Mouse (Mus musculus) heart, postnatal 36 days (tissue): ENCODE measurements around the gene Fli1. TPM values are rescaled to one million over a fixed set of nuclear protein-coding genes. Genes with fewer than 3 reads are reported as not detected.

ENCODE experiments used
- DNase-seq, 2 experiments: peaks; one replicate each; pipeline ENCODE4 v3.0.0; 2021 to 2022
- intact Hi-C: fragments of 180-260 bp; cut with DNase I; formaldehyde crosslinking; loops from one replicate; pipeline ENCODE4 v1.15.1; 2025
- total RNA-seq, 2 experiments: library from RNA; stranded (reverse); gene quantifications; 2 replicates each; pipeline ENCODE4 v1.2.3; 2021

Gene Fli1
- total RNA-seq, 2 experiments from 2014 or later = 28.2 to 28.8 TPM

- intact Hi-C loops = no loop called here
- DNase-seq = no peak
Observed at GRCm38 (mm10) chr9:32415952-32416351, 126.7 kb downstream of the Fli1 start.

DNA sequence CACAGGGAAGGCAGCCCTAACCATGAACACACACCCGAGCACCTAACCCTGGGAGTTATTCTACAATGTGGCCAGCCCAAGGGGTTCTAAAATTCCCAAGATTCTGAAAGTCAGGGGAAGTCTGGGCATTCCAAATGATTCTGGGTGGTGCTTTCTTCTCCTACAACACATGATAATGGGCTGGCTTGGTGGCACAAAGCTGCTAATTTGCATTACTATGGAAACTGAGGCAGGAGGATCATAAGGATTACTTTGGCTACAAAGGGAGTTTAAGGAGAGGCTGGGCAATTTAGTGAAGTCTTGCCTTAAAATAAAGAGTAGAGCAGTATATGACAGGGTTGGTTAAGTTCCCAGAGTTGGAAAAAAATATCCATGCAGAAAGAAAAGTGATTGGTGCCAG is 127.7 kb downstream of the Fli1 start:
- intact Hi-C loops = no loop called here
- DNase-seq = no peak

- intact Hi-C loops = no loop called here
- DNase-seq = no peak
Observed at GRCm38 (mm10) chr9:32412836-32413580, 129.7 kb downstream of the Fli1 start.

GRCm38 (mm10) chr9:32411507-32411906 is 131.2 kb downstream of the Fli1 start:
- intact Hi-C loops = no loop called here

GRCm38 (mm10) chr9:32410671-32411070 is 132.0 kb downstream of the Fli1 start:
- DNase-seq = no peak
- intact Hi-C loops = no loop called here

More at GRCm38 (mm10) chr9:32411507-32411906, 131.2 kb downstream of the Fli1 start:
- no peak for DNase-seq

GRCm38 (mm10) chr9:32409060-32409961 is 133.3 kb downstream of the Fli1 start:
- intact Hi-C loops = loop anchor here (10.0 kb wide), 1 partner anchor 305 kb away; no protein-coding TSS in a partner anchor
- peak; percentile 16 to 45 for DNase-seq

DNA sequence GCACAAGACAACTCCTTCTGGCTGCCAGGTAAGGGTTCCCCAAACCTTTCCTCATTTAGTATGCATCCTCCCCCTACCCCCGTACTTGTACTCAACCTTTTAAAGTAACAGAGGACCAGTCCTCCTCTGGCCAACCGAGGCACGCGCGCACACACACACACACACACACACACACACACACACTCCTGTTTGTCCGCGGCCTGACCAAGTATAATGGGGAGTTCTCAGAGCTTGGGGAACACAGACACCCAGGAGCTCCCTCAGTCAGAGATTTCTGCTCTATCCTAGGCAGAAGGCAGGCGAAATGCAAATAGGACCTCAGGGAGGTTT is 134.0 kb downstream of the Fli1 start:
- intact Hi-C loops = loop anchor here (10.0 kb wide), 1 partner anchor 306 kb away; no protein-coding TSS in a partner anchor
- DNase-seq = no peak

GRCm38 (mm10) chr9:32405191-32405925 is 137.3 kb downstream of the Fli1 start:
- peak; percentile 64 to 71 for DNase-seq
- intact Hi-C loops = loop anchor here (1.0 to 10.0 kb wide), 5 partner anchors 157 to 841 kb away; no protein-coding TSS in a partner anchor

DNA sequence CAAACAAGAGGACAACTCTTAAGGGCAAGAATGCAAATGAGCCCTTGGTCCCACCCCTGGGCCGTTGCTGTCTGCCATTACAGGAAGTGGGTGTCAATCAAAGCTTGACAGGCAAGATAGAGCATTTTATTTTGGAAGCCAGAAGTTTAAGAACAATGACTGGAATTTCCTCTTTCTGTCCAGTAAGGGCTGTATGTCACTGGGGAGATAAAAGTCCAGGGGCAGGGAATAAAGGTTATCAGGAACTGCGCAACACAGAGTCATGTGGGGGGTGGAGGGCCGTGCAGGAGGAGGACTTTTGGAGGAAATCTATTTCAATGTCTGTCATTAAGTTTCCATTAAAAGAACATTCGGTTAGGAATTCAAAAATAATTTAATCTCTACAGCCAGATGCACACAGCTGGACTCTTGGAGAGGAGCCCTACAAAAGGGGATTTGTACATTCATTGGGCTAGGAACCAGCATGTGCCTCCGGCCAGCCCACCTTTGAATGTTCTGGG is 141.9 kb downstream of the Fli1 start:
- intact Hi-C loops = loop anchor here (5.0 to 10.0 kb wide), 2 partner anchors 314 to 542 kb away; no protein-coding TSS in a partner anchor
- peak; percentile 51 to 58 for DNase-seq

GRCm38 (mm10) chr9:32400212-32400611 is 142.4 kb downstream of the Fli1 start:
- no peak for DNase-seq
- intact Hi-C loops = loop anchor here (5.0 to 10.0 kb wide), 2 partner anchors 315 to 542 kb away; no protein-coding TSS in a partner anchor

DNA sequence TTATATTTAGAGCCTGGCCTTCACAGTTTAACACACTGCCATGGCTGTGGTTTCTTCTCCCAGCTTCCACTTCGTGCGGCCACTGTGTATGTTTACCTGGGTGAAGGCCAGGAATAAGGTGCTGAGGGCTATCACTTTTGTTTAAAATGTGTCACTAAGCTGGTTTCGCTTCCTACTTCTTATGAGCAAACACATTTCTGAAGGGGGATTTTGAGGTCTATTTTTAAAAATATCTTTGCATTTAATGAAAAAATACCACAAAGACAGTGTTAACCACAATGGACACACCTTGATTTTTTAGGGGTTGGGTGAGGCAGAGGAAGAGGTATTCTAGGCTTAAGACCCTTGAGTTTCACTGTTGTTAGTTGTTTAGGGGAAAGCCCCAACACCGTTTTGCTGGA is 147.9 kb downstream of the Fli1 start:
- DNase-seq = no peak
- intact Hi-C loops = no loop called here

GRCm38 (mm10) chr9:32392716-32393115 is 149.9 kb downstream of the Fli1 start:
- intact Hi-C loops = no loop called here
- no peak for DNase-seq

DNA sequence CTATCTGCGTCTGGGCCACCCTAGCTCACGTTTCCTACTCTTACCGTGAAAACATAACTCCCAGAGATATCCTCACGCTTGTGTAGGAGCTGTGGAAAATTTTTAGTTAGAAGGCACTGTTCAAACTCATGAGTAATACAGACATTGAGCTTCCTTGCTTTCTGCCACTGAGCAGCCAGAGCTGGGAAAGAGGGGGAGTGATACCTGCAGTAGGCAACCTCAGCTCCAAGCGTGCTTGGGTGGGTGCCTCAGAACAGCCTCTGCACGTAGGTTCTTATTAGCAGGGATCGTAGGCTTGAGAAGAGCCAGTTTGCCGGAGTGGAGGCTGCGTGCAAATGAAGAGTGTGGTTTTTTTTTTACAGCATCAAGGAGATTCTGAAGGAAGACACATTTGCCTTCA is 151.0 kb downstream of the Fli1 start:
- intact Hi-C loops = no loop called here
- DNase-seq = no peak

DNA sequence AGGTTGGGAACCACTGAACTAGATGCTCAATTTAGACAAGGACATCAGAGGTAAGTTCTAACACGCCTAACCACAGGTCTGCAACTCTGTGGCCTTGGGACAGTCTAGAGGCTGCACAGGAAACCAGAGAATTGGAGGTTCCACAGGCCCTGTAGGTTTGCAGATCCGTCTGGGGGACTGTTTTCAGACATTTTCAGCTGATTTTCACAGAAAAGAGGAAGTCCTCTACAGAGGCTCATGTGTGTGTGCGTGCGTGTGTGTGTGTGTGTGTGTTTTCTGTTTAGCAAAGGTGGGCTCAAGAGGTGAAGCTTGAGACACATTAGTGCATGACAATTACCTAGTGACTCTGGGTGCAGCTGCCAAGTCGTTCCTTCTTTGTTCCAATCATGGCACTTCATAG is 151.6 kb downstream of the Fli1 start:
- intact Hi-C loops = no loop called here
- no peak for DNase-seq

GRCm38 (mm10) chr9:32388120-32388519 is 154.5 kb downstream of the Fli1 start:
- DNase-seq = no peak
- intact Hi-C loops = no loop called here

DNA sequence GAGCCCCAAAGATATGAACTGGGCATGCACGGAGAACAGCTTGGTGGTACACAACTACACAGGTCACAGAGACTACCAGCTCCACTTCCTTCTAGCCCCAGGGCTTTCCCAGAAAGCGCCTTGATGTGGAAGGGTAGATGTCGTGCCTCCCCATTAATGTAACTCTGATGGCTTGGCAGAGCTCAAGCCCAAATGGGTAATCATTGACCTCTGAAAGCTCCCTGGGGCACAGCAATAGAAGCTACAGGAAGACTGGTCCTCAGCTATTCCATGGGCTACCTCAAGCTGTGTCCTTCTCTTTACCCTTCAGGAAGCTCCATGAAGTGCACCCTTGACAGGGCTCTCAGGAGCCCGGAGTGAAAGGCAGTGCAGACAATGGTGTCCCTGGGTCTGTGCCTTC is 157.8 kb downstream of the Fli1 start:
- no peak for DNase-seq
- intact Hi-C loops = no loop called here

- intact Hi-C loops = no loop called here
- DNase-seq = no peak
Observed at GRCm38 (mm10) chr9:32376863-32377590, 165.6 kb downstream of the Fli1 start.

DNA sequence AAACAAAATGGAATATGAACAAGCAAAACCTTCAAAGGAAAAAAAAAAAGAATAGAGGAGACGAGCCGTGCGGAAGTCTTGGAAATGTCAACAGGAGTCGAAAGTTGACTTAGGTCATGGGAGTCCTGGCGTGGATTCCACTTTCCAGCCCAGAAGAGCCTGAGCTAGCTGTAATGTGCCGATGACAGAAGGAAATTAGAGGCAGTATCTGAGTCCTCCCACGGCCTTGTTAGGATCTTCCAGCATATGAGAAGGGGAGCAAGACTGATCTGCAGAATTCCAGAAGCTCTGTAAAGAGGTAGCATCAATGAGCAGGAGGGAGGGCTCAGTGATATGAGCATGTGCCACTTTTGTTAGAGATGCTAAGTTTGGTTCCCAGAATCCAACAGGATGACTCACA is 166.6 kb downstream of the Fli1 start:
- no peak for DNase-seq
- intact Hi-C loops = no loop called here

- DNase-seq = no peak
- intact Hi-C loops = no loop called here
Observed at GRCm38 (mm10) chr9:32373656-32374055, 169.0 kb downstream of the Fli1 start.
